Mouse (Mus musculus): ENCODE data around the gene Parp6.

The Parp6 gene

DNA sequence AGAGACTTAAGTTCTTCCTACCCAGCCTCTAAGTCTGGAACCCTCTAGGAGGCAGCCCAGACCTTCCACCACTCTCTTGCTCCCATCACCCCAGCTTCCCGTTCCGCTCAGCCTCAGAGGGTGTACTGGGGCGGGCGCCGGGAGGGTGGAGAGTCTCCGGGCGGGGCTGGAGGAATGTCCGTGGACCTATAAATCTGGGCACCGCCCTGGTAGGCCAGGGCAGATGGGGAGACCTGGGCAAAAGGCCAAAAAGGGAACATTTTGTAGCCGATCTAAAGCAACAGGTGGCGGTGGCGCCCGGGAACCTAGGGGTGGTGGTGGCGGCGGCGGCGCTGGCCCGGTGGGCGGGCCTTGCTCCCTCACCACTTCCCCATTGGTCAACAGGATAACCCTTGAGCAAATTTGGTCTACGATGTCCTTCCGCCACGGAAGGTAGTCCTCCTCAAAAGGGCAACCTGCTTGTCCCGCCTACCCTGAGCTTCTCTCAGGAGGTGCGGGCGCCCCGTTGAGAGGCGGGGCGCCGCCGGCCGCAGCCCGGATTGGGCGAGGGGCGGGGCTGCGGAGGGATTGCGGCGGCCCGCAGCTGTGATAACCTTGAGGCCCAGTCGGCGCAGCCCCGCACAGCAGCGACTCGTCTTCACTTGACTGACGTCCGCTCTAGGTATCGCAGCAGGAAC, 39.0 kb downstream of the Parp6 start, which contains the start of gene Pkm:
Pkm (plus strand) TSS at position 411 of the 677 bp plus-strand sequence.
- in situ Hi-C loops (cut with MboI, MseI), result loop anchor here in 1 of 2 experiments (10.0 kb wide), 1 partner anchor 1691 kb away; no protein-coding TSS in a partner anchor

- in situ Hi-C loops (cut with MboI, MseI), result loop anchor here in 1 of 2 experiments (10.0 kb wide), 1 partner anchor 1692 kb away; no protein-coding TSS in a partner anchor
Measured at GRCm38 (mm10) chr9:59656635-59657617, 39.8 kb downstream of the Parp6 start.

DNA sequence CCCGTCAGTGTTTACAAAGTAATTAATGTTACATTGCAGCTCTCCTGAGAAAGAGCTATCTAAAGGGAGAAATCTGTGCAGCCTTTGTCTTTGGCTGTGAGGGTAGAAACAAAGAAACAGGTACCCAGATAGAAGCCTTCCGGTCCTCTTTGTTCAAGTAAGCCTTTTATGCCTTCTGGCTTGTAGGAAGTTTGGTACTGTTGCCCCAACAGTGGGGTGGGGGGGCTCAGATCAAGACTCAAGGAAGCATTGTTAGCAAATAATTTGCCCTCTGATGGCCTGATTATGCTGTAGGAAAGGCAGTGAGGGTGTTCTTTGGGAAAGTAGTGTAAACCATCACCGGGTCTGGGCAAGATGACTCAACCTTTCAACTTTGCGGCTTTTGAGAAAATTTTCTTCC, 41.1 kb downstream of the Parp6 start:
- in situ Hi-C loops (cut with MboI, MseI), result loop anchor here in 1 of 2 experiments (10.0 kb wide), 1 partner anchor 1693 kb away; no protein-coding TSS in a partner anchor

- in situ Hi-C loops (cut with MboI, MseI), result loop anchor here in 1 of 2 experiments (10.0 kb wide), 1 partner anchor 1695 kb away; no protein-coding TSS in a partner anchor
Measured at GRCm38 (mm10) chr9:59659036-59660026, 42.2 kb downstream of the Parp6 start.

GRCm38 (mm10) chr9:59660421-59660820, 43.3 kb downstream of the Parp6 start:
- in situ Hi-C loops (cut with MboI, MseI), result no loop called here

DNA sequence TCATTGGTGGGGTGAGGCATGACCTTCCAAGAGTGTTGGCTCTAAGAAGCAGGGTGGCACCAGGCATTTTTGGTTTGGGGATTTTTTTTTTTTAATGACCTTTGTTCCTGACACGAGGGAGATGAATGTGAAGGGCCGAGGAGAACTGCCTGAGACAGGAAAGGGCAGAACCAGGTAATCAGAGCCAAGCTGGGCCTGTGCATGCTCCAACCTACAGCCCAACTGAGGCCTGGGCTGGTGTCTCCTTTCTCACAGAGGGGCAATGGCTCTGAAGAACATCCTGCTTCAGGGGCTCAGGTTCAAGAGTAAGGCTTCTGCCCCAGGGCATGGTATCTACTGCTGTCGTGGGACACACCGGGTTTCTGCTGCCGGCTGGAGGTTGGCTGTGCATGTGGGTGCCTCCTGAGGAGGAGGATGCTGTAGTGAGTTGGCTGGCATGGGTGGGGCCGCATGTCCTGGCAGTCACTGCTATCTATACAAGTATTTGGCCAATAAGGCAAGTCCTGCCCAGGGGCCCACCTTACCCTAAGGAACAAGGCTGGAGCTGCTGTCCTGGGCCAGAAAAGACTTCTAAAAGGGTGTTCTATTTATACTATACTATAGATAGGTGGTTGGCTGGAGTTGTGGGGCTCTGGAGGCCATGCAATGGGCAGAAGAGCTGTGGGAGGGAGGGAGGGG, 44.4 kb downstream of the Parp6 start:
- in situ Hi-C loops (cut with MboI, MseI), result no loop called here

- in situ Hi-C loops (cut with MboI, MseI), result no loop called here
Measured at GRCm38 (mm10) chr9:59663226-59663625, 46.1 kb downstream of the Parp6 start.

DNA sequence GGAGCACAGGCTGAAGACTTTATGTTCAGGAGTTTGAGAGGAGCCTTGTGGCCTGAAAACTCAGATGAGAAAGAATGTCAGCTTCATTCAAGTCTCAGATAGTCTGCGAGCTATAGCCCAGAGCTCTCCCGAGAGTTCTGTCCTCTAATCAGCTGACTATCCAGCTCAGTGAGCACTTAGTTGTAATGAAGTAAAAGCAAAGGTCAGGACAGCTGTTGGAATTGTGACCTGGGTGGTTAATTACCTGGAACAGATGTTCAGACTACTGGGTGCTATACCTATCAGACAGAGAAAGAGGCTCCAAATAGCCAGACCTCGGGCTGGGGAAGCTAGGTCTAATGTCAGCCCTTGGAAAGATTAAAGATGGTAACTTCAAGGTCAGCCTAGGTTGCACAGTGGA, 46.9 kb downstream of the Parp6 start:
- in situ Hi-C loops (cut with MboI, MseI), result no loop called here

GRCm38 (mm10) chr9:59664664-59665256, 47.7 kb downstream of the Parp6 start:
- in situ Hi-C loops (cut with MboI, MseI), result loop anchor here in 1 of 2 experiments (5.0 kb wide), 1 partner anchor 37 kb away; no protein-coding TSS in a partner anchor

DNA sequence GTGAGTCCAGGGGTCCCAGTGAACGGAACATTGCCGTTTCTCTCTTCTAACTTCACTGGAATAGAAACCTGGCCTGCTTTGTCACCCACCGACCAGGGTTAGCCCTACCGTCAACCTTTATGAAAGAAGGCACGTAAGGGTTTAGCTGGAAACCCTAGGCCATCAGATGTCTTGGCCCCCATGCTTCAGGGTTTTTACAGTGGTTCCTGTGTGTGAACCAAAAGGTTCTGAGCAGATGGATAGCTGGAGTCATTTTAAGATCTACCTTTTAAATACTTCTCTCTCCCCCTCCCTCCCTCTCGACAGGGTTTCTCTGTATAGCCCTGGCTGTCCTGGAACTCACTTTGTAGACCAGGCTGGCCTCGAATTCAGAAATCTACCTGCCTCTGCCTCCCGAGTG, 48.9 kb downstream of the Parp6 start:
- in situ Hi-C loops (cut with MboI, MseI), result loop anchor here in 1 of 2 experiments (5.0 kb wide), 1 partner anchor 39 kb away; no protein-coding TSS in a partner anchor

- in situ Hi-C loops (cut with MboI, MseI), result loop anchor here in 1 of 2 experiments (5.0 kb wide), 1 partner anchor 40 kb away; no protein-coding TSS in a partner anchor
Measured at GRCm38 (mm10) chr9:59666813-59667212, 49.7 kb downstream of the Parp6 start.

GRCm38 (mm10) chr9:59667250-59667649, 50.2 kb downstream of the Parp6 start:
- in situ Hi-C loops (cut with MboI, MseI), result loop anchor here in 1 of 2 experiments (5.0 kb wide), 1 partner anchor 40 kb away; no protein-coding TSS in a partner anchor

DNA sequence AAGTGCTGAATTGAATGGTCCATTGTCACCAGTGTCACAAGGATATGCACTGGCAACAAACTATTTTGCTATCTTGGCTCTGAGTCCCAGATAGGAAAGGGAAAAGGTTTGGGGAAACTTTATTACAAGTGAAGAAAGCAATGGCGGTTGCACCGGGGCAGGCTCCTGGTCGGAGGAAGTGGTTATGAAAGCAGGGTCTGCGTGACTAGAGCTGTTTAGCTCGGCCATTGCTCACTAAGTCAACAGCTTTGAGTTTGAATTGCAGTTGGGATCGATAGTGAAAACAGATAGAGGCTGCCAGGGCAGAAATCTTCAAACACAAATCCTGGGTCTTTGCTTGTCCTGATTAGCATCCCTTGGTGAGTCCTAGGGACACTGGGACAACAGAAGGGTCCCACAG, 50.8 kb downstream of the Parp6 start:
- in situ Hi-C loops (cut with MboI, MseI), result loop anchor here in 1 of 2 experiments (5.0 kb wide), 1 partner anchor 41 kb away; no protein-coding TSS in a partner anchor

DNA sequence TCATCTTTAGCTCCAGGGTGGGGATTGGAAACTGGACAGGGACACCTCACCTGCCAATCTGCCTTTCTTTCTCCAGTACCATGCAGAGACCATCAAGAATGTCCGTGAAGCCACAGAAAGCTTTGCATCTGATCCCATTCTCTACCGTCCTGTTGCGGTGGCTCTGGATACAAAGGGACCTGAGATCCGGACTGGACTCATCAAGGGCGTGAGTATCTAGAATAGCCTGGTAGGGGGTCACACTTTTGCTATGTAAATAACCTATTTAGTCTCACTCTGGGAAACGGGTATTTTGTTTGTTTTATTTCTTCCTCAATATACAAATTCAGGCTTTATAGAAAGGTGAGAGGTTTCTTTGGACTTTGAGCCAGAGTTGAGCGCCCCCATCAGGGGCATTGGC, 51.4 kb downstream of the Parp6 start:
- in situ Hi-C loops (cut with MboI, MseI), result loop anchor here in 1 of 2 experiments (5.0 kb wide), 1 partner anchor 41 kb away; no protein-coding TSS in a partner anchor

- in situ Hi-C loops (cut with MboI, MseI), result loop anchor here in 1 of 2 experiments (5.0 kb wide), 1 partner anchor 42 kb away; no protein-coding TSS in a partner anchor
Measured at GRCm38 (mm10) chr9:59669172-59669571, 52.1 kb downstream of the Parp6 start.

DNA sequence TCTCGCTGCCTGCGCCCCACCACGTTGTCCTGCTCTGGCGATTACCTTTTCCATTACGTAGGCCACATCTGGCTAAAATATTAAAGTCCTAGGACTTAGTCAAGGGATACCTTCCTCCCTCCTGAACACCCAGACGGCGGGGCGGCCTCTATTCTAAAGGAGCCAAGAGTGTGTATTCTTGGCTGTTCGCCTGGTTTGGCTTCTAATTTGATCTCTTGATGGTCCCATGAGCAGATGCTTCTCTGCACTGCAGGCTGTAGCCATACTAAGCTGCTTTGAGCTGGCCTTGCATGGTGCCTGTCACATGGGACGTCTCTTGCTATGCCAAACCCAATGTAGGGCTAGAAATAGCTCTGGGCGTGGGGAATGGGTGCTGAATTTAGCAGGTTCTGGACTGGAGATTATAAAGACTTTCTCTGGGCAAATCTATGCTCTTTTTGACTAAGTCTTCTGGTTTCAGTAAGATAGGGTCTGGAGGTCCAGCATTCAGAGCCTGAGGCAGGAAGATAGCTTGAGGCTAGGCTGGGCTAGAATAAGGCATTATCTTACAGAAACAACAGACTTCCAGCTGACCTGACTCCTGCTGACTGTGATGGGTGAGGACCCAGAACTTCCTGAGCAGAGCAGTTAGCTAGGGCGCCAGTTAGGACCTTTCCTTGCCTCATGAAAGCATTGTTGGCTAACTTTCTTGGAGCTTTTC, 55.3 kb downstream of the Parp6 start:
- in situ Hi-C loops (cut with MboI, MseI), result no loop called here

GRCm38 (mm10) chr9:59673427-59673826, 56.3 kb downstream of the Parp6 start:
- in situ Hi-C loops (cut with MboI, MseI), result no loop called here

DNA sequence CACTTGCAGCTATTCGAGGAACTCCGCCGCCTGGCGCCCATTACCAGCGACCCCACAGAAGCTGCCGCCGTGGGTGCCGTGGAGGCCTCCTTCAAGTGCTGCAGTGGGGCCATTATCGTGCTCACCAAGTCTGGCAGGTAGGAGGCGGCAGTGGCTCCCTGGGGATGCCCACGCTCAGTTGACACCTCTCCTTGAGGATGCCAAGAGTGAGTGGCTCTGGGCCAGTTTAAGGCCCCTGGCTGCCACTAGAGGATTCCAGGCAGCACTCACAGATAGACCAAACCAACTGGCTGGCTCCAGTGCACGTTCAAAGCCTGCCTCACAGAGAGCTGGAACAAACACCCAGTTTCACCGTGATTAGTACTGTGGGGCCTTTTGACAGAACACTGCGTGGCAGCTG, 58.5 kb downstream of the Parp6 start:
- in situ Hi-C loops (cut with MboI, MseI), result no loop called here

DNA sequence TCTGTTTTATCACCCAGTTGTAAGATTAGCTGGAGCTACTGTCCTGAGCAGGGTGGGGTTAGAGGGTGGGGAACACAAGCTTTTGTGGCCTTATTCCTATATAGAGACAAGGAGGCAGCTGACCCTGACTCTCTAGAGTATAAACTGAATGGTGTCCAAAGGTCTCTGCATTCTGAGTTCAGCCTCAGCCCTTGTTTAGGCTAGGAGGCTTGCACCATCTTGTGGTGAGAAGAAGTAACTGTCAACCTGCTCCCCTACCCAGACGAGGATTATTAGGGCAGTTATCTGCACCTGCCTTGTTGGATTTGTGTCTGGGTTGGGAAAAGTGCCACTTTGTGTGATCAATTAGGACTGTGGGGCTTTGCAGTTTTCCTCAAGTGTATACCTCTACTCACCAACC, 61.2 kb downstream of the Parp6 start:
- in situ Hi-C loops (cut with MboI, MseI), result no loop called here

All from T-helper 17 cell (primary cell).